Mouse (Mus musculus): Measurements from ENCODE around the gene Ptges3. TPM values are rescaled to one million over a fixed set of nuclear protein-coding genes. Genes with fewer than 3 reads are reported as not detected.
"Not testable (repeated sequence)": the region's sequence is repeated elsewhere in the genome, so short reads cannot be mapped to it uniquely, and the experiment has no call there.

Ptges3 gene
- total RNA-seq, 1 experiment from 2014 or later = 172 TPM

DNA sequence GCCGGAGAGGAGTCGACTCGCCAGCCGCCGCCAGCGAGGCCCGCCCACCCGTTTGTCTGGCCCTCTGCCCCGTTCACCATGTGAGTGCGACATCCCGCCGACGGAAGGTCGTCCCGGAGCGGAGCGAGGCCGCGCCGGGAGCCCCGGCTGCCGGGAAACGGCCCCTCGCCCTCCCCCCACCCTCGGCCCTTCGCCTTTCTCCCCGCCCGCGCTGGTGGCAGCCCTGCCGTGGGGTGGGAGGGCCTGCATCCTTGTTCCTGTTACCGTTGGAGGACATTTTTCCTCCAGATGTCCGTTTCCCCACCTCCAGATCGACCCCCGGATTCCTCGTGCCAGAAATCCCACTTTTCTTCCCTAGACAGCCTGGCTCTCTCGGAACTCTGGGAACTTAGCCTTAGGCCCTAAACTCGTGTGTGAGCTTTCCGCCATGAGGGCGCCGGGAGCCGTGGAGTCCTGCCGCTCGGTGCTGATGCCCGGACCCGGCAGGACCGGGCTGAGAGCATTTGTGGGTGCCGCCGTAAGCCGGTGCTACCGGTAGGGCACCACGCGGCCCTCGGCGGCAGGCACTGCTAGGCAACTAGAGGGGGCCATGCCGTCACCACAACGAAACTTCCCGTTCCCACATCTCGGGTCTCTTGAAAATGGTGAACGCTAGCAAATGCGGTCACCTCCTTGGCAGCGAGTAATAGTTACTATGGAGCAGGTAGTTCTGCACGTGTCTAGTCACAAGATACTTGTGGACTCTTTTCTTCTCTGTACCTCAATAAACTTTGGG is 640 bp downstream of the Ptges3 start:
- peak; percentile 77 for DNase-seq

DNA sequence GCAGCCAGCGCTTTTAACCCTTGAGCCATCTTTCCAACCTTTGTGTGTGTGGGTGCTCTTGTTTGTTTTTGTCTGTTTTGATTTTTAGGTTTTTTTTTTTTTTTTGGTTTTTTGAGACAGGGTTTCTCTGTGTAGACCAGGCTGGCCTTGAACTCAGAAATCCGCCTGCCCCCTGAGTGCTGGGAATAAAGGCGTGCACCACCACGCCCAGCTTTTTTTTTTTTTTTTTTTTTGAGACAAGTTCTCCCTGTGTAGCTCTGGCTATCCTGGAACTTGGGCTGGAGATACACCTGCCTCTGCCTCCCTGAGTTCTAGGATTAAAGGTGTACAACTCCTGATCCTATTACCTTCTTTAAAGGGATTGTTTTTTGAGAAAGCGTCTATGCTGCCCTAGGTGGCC is 2.4 kb downstream of the Ptges3 start:
- DNase-seq = no peak

DNA sequence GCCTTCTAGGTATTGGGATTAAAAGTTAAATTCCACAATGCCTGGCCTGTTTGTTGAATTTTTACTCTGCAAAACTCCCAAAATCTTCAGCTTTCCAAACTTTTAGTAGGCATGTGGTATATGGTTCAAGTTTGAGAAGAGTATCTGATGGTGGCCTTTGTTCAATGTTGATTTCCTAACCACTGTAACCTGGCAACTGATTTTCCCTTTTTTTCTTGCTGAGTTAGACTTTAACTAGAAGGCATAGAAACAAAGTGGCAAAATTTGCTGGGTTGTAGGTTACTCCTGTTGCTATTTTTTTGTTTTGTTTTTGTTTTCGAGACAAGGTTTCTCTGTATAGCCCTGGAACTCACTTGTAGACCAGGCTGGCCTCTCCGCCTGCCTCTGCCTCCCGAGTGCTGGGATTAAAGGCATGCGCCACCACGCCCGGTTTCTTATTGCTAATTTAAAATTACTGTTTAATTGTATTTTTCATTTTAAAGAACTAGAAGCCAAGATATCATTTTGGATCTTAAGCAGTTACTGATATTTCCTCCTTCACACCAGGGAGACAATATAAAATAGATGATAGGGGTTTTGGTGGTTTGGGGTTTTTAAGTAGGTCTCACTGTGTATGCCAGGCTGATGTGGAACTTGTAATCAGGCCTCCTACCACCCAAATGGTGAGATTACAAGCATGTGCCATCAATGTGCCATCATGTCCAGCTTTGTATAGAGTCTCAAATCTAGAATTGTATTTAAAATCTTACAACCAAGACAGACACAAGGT is 3.7 kb downstream of the Ptges3 start:
- no peak for DNase-seq

DNA sequence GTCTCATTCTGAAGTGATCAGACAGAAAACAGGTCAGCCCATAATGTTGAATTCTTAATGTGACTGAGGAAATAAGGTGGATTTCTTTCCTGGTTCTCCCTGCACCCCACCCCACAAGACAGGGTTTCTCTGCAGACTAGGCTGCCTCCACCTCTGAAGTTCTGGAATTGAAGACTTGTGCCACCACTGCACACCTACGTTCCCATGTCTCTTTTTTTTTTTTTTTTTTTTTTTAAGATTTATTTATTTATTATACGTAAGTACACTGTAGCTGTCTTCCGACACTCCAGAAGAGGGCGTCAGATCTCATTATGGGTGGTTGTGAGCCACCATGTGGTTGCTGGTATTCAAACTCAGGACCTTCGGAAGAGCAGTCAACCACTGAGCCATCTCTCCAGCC is 7.3 kb downstream of the Ptges3 start:
- no peak for DNase-seq

DNA sequence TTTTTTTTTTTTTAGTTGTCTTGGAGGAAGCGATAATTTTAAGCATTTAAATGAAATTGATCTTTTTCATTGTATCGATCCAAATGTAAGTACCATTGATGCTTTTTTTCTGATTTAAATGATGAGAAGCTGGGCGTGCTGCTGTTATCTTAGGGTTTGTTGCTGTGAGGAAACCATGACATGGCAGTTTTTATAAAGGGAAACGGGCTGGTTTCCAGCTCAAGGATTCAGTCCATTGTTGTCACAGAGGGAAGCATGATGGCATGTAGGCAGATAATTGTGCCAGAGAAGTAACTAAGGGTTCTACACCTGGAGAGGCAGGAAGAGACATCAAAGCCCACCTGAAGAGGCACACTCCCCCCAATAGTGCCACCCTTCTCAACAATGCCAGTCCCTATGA is 10.4 kb downstream of the Ptges3 start:
- DNase-seq = no peak

DNA sequence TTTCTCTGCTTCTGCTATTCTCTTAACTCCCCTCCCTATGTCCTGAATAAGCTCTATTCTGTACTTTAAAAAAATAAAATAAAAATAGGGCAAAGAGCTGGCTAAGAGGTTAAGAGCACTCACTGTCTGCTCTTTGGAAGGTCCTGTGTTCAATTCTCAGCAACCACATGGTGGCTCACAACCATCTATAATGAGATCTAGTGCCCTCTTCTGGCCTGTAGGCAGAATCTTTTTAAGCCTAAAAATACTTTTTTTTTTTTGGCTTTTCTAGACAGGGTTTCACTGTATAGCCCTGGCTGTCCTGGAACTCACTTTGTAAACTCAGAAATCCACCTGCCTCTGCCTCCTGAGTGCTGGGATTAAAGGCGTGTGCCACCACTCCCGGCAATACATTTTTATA is 11.7 kb downstream of the Ptges3 start:
- not testable (repeated sequence) for DNase-seq

DNA sequence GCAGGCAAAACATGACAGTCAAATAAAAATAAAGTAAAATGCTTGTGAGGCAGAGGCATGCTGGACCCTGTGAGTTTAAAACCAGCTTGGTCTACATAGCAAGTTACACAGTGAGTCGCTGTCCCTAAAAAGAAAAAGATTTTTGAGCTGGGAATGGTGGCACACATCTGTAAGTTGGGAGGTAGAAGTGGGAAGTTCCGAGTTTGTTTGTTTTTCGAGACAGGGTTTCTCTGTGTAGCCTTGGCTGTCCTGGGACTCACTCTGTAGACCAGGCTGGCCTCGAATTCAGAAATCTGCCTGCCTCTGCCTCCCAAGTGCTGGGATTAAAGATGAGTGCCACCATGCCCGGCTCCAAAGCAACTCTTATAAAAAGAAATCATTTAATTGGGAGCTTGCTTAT is 19.5 kb downstream of the Ptges3 start:
- DNase-seq = not testable (repeated sequence)

DNA sequence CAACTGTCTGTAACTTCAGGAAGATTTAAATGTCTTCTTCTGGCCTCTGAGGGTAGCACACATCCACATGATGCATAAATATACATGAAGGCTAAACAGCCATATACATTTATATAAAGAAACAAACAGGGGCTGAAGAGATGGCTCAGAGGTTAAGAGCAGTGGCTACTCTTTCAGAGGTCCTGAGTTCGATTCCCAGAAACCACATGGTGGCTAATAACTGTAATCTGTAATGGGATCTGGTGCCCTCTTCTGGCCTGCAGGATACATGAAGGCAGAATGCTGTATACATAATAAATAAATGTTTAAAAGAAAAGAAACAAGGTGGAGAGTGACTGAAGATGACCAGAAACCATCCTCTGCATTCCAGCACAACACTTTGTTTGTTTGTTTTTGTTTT is 21.7 kb downstream of the Ptges3 start:
- no peak for DNase-seq

DNA sequence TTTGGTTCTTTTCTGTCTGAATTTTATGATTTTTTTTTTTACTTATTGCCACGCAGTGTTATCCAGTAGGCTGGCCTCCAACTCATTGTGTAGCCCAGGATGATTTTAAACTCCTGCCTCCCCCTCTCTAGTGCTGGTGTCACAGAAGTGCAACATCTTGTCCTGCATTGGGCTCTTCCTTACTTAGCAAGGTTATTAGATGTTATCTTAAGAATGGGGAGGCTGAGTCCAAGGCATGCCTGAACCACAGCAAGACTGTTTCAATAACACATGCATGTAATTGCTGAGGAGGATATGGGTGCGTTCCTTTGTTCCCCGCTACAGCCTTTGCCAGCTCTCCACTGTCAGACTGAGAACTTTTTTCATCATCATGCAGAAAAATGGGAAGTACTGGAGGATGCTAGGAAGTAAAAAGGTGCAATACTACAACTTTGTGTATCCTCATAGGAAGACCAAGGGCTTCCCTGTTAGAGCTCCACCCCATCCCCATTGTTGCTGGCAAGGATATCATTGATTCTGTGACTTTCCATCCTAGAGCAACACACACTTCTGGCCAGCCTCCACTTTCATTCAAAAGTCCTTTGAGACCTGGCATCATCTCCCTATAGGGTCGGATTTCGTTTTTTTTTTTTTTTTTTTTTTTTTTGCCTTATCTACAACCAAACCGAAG is 23.2 kb downstream of the Ptges3 start:
- no peak for DNase-seq

DNA sequence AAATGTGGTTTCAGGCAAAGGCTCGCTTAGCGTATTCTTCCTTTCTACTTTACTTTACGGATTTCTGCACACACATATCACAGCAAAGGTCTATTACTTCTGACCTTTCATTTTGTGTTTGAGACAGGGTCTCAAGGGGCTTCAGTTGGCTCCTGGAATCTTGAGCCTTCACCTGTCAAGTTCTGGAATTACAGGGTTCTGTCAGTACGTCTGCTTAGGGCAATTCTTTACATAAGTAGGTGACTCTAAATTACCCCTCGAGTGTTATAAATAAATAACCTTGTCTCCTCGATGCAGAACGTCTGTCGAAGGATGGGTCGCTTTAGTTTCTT is 23.7 kb downstream of the Ptges3 start:
- DNase-seq = no peak

DNA sequence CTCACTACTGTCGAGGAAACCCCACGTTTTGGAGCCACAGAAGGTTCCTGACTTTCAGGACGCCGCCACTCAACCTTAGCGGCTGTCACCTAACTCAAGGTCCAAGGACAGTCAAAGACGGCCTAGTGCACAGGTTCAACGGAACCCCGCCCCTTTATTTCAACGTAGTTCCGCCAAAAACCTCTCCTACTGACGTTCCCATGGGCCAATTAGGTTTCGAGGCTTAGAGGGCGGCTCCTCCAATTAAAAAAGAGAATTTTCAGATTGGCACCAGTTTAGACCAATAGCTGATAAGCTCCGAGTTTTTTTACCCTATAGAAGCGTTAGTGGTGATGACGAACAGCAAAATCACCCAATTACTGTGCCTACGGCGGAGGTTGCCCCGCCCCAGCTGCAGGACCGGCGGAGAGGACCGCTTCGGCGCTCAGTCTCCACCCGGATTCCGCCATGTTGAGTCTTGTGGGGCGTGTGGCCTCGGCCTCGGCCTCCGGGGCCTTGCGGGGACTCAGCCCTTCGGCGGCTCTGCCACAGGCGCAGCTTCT is 24.2 kb downstream of the Ptges3 start, which contains the start of gene Atp5b:
Atp5b (plus strand) TSS at position 394 of the 542 bp plus-strand sequence.
- DNase-seq = peak; percentile 96

DNA sequence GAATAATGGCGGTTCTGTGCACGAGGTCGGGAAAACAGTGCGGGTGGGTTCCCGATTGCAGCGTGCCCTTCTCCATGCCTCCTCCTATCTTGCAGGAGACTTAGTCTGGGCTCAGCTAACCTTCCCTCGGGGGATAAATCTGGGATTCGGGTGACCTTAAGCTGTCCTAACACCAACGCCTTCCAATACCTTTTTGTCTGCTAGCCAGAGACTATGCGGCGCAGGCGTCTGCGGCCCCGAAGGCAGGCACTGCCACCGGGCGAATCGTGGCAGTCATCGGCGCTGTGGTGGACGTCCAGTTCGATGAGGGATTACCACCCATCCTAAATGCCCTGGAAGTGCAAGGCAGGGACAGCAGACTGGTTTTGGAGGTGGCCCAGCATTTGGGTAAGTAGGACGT is 24.9 kb downstream of the Ptges3 start:
- DNase-seq = peak; percentile 63

DNA sequence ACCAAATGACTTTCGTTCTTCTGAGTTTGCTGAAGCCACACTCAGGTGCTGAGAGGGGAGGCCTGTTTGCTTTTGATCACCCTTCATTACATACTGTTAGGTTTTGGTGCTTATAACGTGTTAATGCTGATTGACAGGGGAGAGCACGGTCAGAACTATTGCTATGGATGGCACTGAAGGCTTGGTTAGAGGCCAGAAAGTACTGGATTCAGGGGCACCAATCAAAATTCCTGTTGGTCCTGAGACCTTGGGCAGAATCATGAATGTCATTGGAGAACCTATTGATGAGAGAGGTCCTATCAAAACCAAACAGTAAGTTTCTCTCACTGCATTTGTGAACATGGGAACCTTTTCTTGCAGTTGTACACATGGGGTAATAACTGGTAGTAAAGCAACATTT is 25.4 kb downstream of the Ptges3 start:
- no peak for DNase-seq

DNA sequence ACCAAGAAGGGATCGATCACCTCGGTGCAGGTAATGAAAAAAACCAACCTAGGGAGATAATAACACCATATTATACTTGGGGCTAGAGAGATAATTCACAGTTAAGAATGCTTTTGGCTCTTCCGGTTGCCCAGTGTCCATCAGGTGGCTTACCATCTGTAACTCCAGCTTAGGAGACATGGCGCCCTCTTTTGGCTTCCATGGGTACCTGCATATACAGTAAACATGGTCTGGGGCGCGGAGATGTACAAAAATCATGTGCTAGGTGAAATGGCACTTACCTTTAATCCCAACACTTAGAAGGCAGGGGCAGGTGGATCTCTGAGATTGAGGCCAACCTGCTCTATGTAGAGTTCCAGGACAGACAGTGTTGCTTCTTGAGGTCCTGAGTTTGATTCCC is 27.6 kb downstream of the Ptges3 start:
- peak; percentile 58 for DNase-seq

DNA sequence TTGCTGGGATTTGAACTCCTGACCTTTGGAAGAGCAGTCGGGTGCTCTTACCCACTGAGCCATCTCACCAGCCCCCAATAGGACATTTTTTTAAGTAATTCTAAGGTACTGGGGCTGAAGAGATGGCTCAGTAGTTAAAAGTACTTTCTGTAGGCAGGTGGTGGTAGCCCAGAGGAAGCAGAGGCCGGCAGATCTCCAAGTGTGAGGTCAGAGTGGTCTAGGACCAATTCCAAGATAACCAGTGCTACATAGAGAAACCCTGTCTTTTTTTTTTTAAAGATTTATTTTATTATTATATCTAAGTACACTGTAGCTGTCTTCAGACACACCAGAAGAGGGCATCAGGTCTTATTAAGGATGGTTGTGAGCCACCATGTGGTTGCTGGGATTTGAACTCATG is 28.5 kb downstream of the Ptges3 start:
- DNase-seq = not testable (repeated sequence)

DNA sequence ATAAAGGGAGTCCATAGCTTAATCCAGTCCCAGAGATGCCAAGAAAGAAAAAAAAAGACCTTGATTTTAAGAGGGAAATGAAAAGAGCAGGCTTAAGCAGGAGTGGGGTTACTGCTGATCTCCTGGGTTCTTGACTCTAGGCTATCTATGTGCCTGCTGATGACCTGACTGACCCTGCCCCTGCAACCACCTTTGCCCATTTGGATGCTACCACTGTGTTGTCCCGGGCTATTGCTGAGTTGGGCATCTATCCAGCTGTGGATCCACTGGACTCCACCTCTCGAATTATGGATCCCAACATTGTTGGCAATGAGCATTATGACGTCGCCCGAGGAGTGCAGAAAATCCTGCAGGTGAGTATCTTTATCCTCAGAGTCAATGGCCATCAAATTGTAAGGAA is 29.4 kb downstream of the Ptges3 start:
- peak; percentile 6 for DNase-seq

DNA sequence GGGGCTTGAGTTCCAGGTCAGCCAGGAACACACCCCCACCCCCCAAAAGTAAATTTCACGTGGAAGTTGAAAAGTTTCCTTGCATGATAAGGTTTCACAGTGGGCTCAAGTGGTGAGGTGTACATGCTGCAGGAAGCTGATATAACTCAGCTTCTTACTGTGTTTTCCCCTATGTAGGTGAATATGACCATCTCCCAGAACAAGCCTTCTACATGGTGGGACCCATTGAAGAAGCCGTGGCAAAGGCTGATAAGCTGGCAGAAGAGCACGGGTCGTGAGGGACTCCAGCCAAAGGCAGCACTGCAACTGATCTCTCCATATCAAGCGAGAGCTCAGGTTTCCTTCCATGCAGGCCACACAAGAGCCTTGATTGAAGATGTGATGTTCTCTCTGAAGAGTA is 31.1 kb downstream of the Ptges3 start:
- no peak for DNase-seq

DNA sequence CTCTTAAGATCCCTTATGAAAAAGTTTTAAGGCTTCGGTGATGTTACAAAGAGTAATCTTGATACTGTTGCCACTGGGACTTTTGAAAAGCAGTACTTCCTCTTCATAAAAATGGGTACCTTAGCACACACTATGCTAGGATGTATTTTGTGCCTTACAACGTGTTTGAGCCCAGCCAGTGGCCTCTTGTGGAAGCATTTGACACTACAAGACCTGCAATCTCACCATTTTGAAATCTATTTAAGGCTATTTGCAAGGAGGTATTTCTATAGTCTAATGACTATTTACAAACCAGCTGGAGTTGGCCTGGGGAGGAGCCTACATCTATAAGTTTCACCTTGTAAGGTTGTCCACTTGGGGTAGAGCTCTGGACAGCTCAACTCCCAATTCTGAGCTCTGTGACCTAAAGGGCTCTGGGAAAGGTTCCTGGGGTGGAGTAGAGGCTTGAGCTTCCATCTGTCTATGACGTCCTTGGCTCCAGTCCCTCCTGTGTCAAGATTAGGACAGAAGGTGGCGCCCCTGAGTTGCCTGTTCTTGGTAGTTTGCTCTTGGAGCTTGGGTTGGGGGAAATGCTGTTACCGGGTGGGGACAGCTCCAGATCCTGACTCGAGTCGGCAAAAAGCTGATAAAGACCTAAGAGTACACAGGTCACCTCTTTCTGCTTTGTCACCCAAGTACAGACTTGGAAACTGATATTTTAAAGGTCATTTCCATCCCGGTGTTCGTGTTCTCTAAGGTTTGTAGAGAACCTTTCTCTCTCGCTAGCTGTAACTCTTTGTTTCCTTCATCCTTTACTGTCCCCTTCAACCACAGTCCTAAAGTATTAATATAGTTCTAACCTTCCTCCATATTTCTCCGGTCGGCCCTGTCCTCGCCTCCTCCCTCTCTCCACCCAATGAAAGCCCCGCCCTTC is 32.2 kb downstream of the Ptges3 start:
- DNase-seq = peak; percentile 93

DNA sequence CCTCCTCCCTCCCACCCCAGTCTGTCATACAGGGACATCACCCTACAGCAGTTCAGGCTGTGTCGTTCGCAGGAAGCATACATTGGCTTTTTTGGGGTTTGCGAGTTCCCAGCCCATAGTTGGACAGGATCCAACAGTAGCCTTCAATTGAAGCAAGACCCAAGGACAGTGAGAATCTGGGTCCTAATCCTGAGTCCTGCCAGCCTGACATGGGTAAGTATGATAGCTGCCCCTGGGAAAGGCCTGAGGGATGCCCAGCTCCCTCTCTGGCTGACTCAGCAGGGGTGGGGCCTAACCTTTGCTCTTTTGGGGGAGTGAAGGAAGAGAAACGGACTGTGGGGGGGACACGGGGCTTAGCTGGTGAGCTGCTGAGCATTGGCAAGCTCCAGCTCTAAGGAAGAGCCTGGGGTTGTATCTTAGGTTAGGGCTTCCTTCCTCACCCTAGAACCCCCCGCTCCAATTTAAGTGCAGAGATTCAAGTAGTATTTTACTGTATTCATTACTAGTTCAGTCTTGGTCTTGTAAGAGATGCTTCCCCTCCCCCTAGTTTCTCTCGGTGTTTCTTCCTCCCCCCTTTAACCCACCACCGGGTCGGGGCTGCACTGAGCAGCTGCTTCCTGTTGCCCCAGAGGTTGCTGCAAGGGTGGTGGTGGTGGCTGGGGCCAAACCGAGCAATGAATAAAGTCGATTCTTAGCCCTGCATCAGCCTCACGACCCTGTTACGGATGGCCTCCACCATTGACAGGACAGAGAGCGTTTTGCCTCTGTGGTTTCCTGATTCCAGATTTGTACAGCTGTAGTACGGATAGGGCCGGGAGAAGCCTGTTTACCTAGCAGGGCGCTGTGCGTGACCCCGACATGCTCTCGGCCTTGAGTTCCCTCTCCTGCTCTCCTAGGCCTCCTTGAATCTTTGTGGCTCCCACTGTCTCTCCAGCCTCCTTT is 33.1 kb downstream of the Ptges3 start, which contains the start of gene Baz2a:
Baz2a (plus strand) TSS at position 14 of the 942 bp plus-strand sequence.
- peak; percentile 86 for DNase-seq

Data from adrenal gland, postnatal 14 days (tissue).